Mouse (Mus musculus): ENCODE data around the gene Cttnbp2. TPM values are rescaled to one million over a fixed set of nuclear protein-coding genes. Genes with fewer than 3 reads are reported as not detected.

Gene Cttnbp2
- total RNA-seq, 2 experiments from 2014 or later = not detected

- ATAC-seq (replicated peaks; ENCODE audit: low FRiP score, poor library complexity, severe bottlenecking) = no peak
Measured at GRCm38 (mm10) chr6:18360154-18360553, 154.5 kb downstream of the Cttnbp2 start.

- no peak for ATAC-seq (replicated peaks; ENCODE audit: low FRiP score, poor library complexity, severe bottlenecking)
Measured at GRCm38 (mm10) chr6:18349153-18349858, 165.3 kb downstream of the Cttnbp2 start.

- no peak for ATAC-seq (replicated peaks; ENCODE audit: low FRiP score, poor library complexity, severe bottlenecking)
Measured at GRCm38 (mm10) chr6:18344272-18344671, 170.4 kb downstream of the Cttnbp2 start.

- ATAC-seq (replicated peaks; ENCODE audit: low FRiP score, poor library complexity, severe bottlenecking) = no peak
Measured at GRCm38 (mm10) chr6:18338307-18338706, 176.3 kb downstream of the Cttnbp2 start.

GRCm38 (mm10) chr6:18335393-18335792 is 179.2 kb downstream of the Cttnbp2 start:
- no peak for ATAC-seq (replicated peaks; ENCODE audit: low FRiP score, poor library complexity, severe bottlenecking)

- no peak for ATAC-seq (replicated peaks; ENCODE audit: low FRiP score, poor library complexity, severe bottlenecking)
Measured at GRCm38 (mm10) chr6:18322950-18323349, 191.7 kb downstream of the Cttnbp2 start.

Measured in erythroblast, adult 5-6 weeks (primary cell).